ENCODE assay signal across 24 mouse cellular contexts in the genomic region with DNA sequence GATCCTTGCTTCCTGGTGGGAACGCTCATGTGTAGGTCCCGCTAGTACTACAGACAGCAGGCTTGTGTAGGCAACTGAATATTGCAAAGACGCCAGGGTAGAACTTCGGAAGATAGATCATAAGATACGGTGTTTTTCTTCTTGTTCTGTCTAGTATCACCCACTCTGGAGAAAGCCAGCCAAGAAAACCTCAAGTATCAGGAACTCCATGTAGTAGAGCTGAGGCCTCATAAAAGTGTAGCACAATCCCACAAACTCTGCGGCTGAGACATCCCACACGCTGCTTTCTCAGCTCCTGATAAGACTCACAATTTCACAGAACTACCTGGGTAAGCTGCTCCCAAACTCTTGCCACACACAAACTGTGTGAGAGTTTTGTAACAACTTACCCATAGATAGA.
"Had no signal": no experiment of that assay in that cellular context is flagged by ENCODE, and none has a peak within 500 bp of the region (broad histone marks: within the 10 kb centered on the region; RNA-seq: fewer than 3 reads in every experiment).

No protein-coding gene starts in this region.

- H3K27me3 ChIP-seq: heart, embryonic 13.5 days; heart, embryonic 15.5 days; hindbrain, embryonic 13.5 days; hindbrain, embryonic 15.5 days; kidney, embryonic 15.5 days; limb, embryonic 13.5 days; limb, embryonic 15.5 days; liver, embryonic 12.5 days had no signal

- H3K4me3 ChIP-seq: heart, adult 2 months; heart, embryonic 13.5 days; heart, embryonic 15.5 days; hindbrain, embryonic 13.5 days; hindbrain, embryonic 15.5 days; kidney, embryonic 15.5 days; limb, embryonic 13.5 days; limb, embryonic 15.5 days; liver, embryonic 12.5 days had no signal

- ATAC-seq: hindbrain, postnatal 0 days; intestine, embryonic 16.5 days; liver, embryonic 12.5 days had no signal

- H3K36me3 ChIP-seq: heart, embryonic 15.5 days; hindbrain, embryonic 13.5 days; hindbrain, embryonic 15.5 days; kidney, embryonic 15.5 days; limb, embryonic 13.5 days; limb, embryonic 15.5 days; liver, embryonic 12.5 days had no signal

- H3K4me1 ChIP-seq: limb, embryonic 15.5 days had no signal

- DNase-seq: gastrocnemius, postnatal 14 days; gastrocnemius, postnatal 36 days; heart, adult 11 months; heart, adult 2 months; heart, postnatal 14 days; heart, postnatal 36 days; kidney, adult 11 months; kidney, adult 2 months; kidney, adult 9 months; kidney, postnatal 14 days; kidney, postnatal 36 days; layer of hippocampus, adult 9-11 months; layer of hippocampus, postnatal 36 days; left cerebral cortex, postnatal 4 days had no signal

- H3K9me3 ChIP-seq: heart, embryonic 13.5 days; heart, embryonic 15.5 days; hindbrain, embryonic 13.5 days; hindbrain, embryonic 15.5 days; kidney, embryonic 15.5 days; limb, embryonic 13.5 days; limb, embryonic 15.5 days; liver, embryonic 12.5 days had no signal
